ENCODE assay signal across 8 mouse cellular contexts in genomic region chr10:11280578-11281463, GRCm38 (mm10). TPM values are rescaled to one million over a fixed set of nuclear protein-coding genes. Genes with fewer than 3 reads are reported as not detected.
DNase-seq lines count a peak whose midpoint lies in the region; ATAC-seq lines count a peak whose summit lies in the region.

Fbxo30 (plus strand) TSS chr10:11281330.

- under 1% methylated on average over 79 of the region's 93 CpGs for WGBS in hindbrain, embryonic 15.5 days

- peak within 1 kb of the TSS; percentile 94 for H3K9ac ChIP-seq in hindbrain, embryonic 15.5 days

- no peaks in the 10 kb centered on the region for H3K36me3 ChIP-seq in hindbrain, embryonic 15.5 days

- peaks cover 10% of the 10 kb centered on the region; the same call in 1 of the 2 replicates for H3K4me1 ChIP-seq in hindbrain, embryonic 15.5 days (replicated peaks)

- DNase-seq in T-cell, adult 2 months (ENCODE audit: low spot score) = peak; percentile 88
- DNase-seq in cerebellum, postnatal 36 days = peak; percentile 91
- DNase-seq in frontal cortex, postnatal 36 days (ENCODE audit: low spot score in 2 of 2) = peak; percentile 86 to 89
- peak; percentile 88 to 89 for DNase-seq in layer of hippocampus, postnatal 36 days
- DNase-seq in lung, postnatal 25 days (ENCODE audit: low spot score) = peak; percentile 94
- peak; percentile 74 for DNase-seq in retina, adult 2 months (ENCODE audit: low read depth, low spot score)
- peak; percentile 89 for DNase-seq in thymus, postnatal 25 days

- no peaks in the 10 kb centered on the region for H3K27me3 ChIP-seq in hindbrain, embryonic 15.5 days

- H3K9me3 ChIP-seq in hindbrain, embryonic 15.5 days = no peaks in the 10 kb centered on the region

- peak within 1 kb of the TSS; percentile 96 for H3K4me3 ChIP-seq in hindbrain, embryonic 15.5 days

- peak within 1 kb of the TSS; percentile 81 for H3K4me2 ChIP-seq in hindbrain, embryonic 15.5 days

- ATAC-seq in hindbrain, embryonic 15.5 days (ENCODE audit: low FRiP score, low read depth) = peak; percentile 95

- peak within 1 kb of the TSS; percentile 98 for H3K27ac ChIP-seq in hindbrain, embryonic 15.5 days (replicated peaks)

RNA-seq across cellular contexts. Expression of gene Fbxo30, which starts in this region (rescaled TPM):
- 19.6 and 22.7 TPM in 2 replicates for polyA plus RNA-seq in hindbrain, embryonic 15.5 days (2015; fragmentation: Nextera tagmentation; extraction: Ambion mirVana)
- 10 to 100 TPM; 10.1 to 10.3 TPM for total RNA-seq in layer of hippocampus, postnatal 36 days (2021)

Comparison
In these comparisons a context has a peak if more than half of its experiments do, and no peak if none do; other contexts are left out.
1. Peak in every context shown above with its lines: DNase-seq, ATAC-seq, H3K4me3 ChIP-seq and H3K27ac ChIP-seq.